Mouse (Mus musculus): ENCODE measurements around the gene Slc39a11. TPM values are rescaled to one million over a fixed set of nuclear protein-coding genes. Genes with fewer than 3 reads are reported as not detected.

Gene Slc39a11
- polyA plus RNA-seq (2015; fragmentation: Nextera tagmentation; extraction: Ambion mirVana), result 5.4 and 7.3 TPM in 2 replicates

DNA sequence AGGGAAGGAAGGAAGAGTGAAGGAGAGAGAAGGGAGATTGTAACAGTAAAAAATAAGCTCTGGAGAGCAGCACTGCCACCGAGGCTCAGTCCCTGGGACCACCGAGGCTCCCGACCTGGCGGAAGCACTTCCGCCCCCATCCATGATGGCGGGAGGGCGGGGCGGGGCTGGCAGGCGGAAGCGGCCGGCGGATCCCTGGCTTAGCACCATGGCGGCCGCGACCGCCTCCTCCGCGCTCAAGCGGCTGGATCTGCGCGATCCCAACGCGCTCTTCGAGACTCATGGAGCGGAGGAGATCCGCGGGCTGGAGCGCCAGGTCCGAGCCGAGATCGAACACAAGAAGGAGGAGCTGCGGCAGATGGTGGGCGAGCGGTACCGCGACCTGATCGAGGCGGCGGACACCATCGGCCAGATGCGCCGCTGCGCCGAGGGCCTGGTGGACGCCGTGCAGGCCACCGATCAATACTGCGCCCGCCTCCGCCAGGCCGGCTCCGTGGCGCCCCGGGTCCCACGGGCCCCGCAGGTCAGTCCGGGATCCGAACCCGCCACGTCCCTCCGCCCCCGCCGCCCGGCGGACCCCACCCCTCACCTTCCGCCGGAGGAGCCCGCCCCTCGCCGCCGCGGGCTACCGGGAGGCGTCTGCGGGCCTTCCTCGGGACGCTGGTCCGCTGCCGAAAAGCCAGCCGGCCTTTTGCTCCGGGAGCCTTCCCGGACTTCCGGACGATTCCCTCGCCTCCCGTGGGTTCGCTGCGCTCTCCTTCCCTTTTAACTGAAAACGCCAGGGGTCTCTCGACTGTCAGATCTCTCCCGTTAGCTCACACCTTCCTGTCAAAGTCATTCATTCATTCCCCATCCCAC lies at the start of gene Slc39a11:
TSS of gene Slc39a11 (minus strand) at position 727 of the 858 bp plus-strand sequence.

DNA sequence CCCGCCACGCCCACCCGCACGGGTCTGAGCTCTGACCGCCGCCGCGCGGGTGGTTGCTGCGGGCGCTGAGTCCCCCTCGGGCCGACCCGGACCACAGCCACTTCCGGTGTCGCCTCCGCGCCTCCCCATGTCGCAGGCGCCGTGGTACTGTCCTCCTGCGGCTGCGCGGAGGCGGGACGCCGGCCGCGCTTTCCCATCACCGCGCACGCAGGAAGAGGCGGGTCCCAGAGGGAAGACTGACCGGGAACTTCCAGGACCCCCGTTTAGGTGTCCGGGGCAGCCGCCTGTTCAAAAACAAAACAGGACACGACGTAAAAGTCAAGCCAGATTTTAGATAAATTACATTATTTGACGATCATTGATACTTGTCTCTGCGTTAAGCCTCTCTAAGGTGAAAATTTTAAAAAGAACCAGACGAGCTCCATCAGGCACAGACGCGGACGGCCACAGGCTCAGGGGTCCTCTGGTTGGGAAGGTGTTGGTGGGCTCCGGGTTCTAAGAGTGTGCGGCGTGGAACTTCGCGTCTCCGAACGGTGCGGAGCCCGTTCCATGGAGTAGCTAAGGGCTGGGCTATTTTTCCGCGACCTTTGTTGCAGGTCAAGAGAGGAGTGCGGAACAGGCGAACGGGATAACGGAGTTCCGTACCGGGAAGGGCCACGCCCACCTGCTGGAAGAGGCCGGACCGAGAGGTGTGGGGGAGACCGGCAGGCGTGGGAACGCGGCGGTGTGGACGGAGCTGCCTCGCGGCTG lies 34.3 kb upstream of the Slc39a11 start, which contains the start of the genes Fam104a and D11Wsu47e:
TSS of gene Fam104a (minus strand) at position 199 of the 750 bp plus-strand sequence.
TSS of gene D11Wsu47e (plus strand) at position 456 of the 750 bp plus-strand sequence.

DNA sequence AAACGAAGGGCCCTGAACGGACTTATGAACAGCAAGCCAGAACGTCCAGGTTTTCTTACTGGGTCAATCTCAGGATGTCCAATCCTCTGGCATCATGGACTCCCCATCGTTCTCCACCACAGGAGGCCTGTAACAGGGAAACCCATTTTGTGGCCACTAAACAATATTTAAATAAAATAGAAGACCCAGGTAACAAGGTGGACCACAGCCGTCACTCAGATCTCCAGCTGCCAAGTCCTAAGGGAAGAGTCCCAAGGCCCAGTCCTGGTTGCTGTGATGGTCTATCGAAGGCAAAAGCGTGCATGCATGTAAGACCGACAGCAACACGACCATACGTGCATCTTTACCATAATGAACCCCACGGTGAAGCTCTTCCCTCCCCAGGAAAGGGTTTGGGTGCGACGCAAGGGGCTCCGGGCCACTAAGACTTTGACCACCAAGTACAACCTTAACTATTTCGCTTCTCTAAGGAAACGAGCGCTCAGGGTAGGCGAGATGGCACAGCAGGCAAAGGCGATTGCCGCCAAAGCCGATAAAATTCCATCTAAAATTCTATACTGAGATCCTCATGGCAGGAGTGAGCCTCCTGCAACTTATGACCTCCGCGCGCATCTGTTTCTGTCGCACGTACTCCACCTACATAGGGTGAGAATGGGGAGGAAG lies 1.1 kb downstream of the Slc39a11 start, which contains the start of gene Cog1:
TSS of gene Cog1 (plus strand) at position 480 of the 663 bp plus-strand sequence.

DNA sequence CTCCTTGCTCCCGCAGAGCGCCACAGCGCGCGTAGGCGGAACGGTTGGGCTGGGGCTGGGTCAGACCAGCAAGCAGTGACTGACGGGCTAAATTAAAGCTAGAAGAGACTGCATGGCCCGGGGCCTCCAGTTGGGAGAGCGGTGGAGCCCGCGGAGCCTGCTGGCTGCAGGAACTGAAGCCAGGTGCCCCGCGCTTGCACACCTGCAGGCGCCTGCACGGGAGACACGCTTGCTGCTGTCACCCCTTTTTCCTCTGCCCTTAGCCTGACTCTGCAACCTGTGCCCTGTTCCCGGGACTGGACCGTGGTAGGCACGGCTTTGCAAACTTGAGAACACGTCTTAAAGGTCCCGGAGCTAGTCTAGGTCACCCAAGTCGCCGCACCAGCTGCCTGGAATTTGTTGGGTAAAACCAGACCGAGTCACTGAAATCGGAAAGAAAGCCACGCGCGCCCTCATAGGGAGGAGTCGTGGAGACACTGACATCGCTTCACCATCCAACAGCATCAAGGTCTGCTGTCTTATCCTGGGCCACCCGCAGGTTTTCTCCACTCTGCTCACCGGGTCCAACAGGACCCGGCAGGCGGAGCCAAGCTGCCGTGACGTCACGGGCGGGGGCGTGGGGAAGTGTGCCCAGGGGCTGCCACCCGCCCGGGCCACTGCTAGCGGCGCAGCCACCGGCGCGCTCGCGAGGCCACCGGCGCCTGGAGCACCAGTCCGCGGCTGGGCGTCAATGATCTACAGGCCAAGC lies 31.0 kb downstream of the Slc39a11 start, which contains the start of gene Sstr2:
TSS of gene Sstr2 (plus strand) at position 671 of the 748 bp plus-strand sequence.

Other genes with a start within 250 kb of the Slc39a11 start
- gene Sstr2, start 30.7 kb downstream of the Slc39a11 start, polyA plus RNA-seq (2015; fragmentation: Nextera tagmentation; extraction: Ambion mirVana), result 0.09 and 0.29 TPM in 2 replicates
- 13.0 and 13.9 TPM in 2 replicates for gene Cog1, start 910 bp downstream of the Slc39a11 start, polyA plus RNA-seq (2015; fragmentation: Nextera tagmentation; extraction: Ambion mirVana)
- 32.3 and 35.0 TPM in 2 replicates for gene Fam104a, start 34.1 kb upstream of the Slc39a11 start, polyA plus RNA-seq (2015; fragmentation: Nextera tagmentation; extraction: Ambion mirVana)
- 7.4 and 8.5 TPM in 2 replicates for gene D11Wsu47e, start 34.3 kb upstream of the Slc39a11 start, polyA plus RNA-seq (2015; fragmentation: Nextera tagmentation; extraction: Ambion mirVana)
- gene Cpsf4l, start 59.9 kb upstream of the Slc39a11 start, polyA plus RNA-seq (2015; fragmentation: Nextera tagmentation; extraction: Ambion mirVana), result 0.21 TPM in 1 of 2 replicates, not detected in the other
- gene Cdc42ep4, start 101.8 kb upstream of the Slc39a11 start, polyA plus RNA-seq (2015; fragmentation: Nextera tagmentation; extraction: Ambion mirVana), result 15.9 and 20.2 TPM in 2 replicates

Measured in skeletal muscle tissue, postnatal 0 days (tissue).